Mouse (Mus musculus) telencephalon, adult 2 months (tissue): ENCODE measurements at regions not wholly inside any gene's neighbourhood (a gene's known extent, or its start where the extent isn't known, plus 50 kb on each side); places are given as distances from the start of the nearest gene placed in this dataset.

Source experiments
- DNase-seq: peaks from one replicate; pipeline ENCODE4 v3.0.0-alpha.2; 2011; ENCODE audit warnings: low read depth, low spot score

DNA sequence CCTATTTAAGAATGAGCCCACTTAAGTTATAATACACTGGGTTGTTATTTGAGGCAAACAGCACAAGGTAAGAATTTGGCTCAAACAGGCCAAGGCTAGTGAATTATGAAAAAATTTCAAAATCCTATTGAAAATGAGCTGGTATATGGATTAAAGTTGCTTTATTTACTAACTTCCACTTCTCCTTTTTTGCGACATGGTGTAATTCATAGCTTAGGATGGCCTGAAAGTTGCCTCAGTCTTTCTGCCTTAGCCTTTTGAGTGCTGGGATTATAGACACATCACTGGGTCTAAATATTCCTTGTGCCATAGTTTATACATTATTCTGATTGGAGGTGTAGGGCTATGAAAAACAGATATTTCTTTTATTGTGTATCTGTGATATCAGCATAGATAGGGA lies 81.9 kb downstream of the Edem1 start:
- no peak for DNase-seq

DNA sequence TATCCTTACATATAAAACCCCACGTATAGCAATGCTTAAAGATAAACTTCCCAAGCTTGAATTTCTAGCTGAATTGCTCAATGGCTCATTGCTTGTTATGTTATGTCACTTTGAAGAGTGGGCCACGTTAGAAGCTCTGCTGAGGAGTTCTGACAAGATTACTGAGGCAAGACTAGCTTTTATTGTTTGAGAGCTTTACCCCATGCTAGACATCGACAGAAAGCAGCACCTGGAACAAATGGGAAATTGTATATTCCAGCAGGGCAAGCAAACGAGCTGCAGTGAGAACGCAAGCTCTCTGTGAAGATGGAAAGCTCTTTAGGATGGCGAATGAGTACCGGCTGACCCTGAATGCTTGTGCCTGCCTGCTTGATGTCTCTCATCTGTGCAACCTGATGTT lies 84.1 kb downstream of the Edem1 start:
- DNase-seq: no peak

DNA sequence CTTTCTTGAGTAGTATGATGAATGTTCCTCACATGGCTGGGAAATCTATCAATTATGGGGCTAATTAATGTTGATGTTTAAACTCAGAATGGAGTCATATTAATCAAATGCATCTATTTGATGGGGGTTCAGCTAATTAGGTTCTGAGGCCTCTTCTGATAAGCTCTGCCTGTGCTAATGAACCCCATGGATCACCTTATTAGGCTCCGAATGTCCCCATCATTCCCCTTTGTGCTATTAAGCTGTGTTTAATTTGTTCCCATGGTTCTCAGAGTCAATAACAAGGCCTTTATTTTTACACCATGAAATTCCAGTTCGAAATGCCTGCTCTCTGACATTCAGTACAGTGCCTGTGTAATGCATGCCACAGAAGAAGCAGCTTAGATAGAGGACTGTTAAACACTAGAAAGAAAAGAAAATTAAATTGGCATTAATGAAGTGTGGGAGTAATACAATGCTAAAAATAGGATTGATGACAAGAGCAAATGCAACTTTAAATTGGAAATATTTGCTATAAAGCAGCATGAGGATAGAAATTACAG lies 91.0 kb downstream of the Edem1 start:
- no peak for DNase-seq

DNA sequence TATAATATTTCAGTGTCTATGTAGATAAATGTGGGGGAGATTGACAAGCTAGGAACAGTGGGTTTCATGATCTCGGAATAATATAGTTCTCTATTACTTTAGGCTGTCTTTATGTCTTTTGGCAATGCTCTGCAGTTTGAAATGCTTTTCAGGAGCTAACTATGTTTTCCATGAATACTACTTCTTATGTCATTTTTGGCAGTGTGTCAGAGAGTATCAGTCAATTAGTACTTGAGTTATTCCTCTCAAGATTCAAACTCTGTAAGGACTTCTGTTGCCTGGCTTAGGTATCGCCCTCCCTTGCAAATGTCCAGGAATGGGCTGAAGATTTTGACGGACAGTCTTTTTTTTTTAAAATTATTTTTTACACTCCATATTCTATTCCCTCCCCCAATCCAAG lies 92.7 kb downstream of the Edem1 start:
- no peak for DNase-seq

DNA sequence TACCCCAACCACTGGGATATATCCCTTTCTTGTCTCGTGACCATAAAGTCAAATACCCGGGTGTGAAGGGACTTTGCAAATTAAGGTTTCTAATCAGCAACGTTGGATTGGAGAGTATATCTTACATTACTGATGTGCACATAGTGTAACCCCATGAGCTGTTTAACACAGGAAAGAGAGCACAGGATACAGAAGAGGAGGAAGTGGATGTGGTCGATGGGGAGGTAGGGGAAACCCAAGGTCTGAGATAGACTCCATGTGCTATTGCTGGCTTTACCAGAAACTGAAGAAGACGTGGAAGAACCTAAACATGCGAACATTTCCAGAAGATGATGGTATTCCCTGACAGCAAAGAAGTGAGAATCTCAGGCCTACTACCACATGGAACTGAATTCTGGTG lies 94.1 kb downstream of the Edem1 start:
- DNase-seq: no peak

DNA sequence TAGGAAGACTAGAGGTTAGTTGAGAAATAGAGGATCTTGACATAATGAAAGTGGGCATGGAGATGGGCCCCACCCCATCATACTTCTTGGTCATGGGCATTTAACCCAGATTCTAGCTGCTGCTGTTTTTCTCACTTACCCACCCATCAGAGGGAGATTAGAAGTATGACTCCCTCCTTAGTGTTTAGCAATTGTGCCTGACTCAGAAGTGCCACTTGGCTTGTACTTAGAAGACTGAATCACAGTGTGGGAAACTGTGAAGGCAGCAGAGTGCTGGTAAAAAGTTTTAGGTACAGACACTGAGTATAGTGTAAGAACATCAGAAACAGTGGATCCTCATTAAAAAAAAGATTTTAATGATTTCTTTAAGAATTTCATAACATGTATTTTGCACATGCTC lies 100.5 kb downstream of the Edem1 start:
- peak; percentile 79 for DNase-seq

DNA sequence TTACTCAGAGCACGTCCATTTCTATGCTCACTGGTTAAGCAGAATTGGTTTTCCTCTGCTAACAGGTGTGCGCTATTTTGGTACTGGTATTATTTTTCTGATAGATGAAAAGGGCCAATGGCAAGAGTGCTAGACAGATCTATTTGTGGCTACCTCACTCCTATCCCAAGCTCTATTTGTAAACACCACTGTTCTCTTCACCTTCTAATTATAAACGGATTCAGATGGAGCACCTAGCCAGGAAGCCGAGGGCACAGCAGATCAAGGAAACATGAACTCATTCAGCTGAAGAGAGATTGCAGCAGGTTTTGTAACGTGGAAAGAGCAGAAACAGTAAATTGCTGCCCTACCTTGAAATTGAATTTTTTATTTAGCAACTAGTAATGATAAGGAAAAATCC lies 110.2 kb downstream of the Edem1 start:
- DNase-seq: no peak

DNA sequence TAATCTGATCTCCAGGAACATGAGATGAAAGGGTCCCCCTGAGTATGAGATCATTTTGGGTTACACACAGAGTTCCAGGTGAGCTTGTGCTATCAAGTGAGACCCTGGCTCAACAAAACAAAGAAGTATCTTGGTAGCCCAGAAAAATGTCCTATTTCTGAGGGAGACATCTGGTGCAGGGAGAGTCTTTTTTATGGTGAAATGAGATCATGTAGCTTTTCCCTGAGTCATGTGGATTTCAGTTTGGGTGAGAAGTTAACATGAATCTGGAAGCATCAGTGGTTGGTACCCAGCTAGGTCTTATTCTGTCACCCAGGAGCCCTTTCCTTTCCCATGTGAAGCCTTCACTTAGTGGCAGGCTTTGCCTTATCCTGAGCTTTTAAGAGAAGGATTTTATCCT lies 113.8 kb downstream of the Edem1 start:
- DNase-seq: no peak

DNA sequence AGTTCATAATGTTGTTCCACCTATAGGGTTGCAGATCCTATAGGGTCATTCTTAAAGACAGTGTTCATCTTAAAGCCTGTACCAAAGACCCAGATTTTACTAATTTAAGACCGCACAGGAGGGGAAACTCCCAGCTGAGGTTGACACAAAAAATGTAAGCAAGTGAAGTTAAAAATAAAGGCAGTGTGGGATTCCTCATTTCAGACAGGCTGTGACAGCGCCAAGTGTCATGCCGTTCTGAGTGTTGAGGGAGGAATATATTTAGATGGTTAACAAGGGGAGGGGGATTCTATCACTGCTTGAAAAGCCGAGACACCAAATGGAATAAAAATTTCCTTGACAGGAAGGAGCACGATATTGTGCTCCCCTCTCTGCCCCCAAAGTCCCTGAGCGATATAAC lies 123.9 kb downstream of the Edem1 start:
- no peak for DNase-seq

DNA sequence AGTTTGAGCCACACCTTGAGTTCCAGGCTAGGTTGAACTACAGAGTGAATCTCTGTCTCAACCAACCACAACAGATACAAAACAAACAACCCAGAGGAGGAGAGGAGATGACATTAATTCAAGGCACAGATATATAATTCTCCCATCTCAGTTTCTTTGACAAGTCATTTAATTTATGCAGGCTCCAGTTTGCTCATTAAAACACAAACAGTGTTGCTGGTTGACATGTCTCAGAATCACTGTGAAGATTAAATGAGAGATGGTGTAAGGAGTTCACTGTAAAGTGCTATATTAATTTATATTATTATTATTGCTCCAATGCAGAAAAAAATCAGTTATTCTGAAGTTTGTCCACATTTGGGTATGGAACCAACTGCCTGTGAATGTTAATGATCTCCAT lies 134.4 kb downstream of the Edem1 start:
- DNase-seq: no peak

DNA sequence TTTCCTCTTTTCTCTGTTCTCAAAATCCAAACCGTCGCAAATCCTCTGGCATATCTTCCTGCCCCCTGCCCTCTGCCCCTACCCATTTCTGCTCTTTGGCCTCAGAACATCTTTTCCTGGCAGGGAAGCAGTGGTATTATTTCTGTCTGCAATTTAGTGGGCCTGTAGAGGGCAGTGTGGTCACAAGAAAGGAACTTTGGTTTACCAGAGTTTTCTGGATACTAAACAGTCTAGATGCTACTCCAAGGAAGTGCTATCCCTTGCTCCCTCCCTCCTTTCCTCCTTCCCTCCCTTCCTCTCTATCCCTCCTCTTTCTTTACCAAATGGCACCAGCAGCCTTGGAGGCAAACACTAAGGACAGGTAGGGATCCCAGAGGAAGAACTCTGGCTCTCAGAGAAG lies 134.9 kb downstream of the Edem1 start:
- no peak for DNase-seq

DNA sequence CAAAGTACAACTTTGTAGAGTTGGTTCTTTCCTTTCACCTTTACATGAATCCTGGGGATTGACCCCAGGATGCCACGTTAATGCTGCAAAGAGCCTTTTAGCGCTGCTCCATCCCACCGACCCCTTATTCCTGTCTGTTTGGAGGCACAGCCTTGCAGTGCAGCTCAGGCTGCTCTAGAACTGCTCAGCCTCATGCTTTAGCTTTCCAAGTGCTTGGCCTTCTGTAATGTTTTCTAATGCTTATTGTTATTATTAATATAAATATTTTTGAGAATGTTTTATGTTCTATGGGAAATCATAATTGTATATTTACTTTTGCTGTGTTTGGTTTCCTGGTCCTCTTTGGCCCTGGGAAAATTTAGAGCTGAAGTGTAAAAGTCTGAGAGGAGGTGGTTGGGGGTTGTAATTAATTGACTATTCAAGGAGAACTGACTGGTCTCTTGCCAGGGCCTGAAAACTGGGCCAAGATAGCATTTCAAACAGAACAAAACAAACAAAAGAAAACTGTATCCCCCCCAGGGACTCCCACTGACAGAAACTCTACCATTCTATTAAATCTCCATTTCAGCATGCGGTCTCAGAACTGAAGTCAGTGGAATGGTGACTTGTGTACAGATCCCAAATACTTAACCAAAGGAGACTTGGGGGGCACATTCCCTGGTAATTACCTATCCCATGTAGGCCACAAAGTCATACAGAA lies 141.2 kb downstream of the Edem1 start:
- no peak for DNase-seq

DNA sequence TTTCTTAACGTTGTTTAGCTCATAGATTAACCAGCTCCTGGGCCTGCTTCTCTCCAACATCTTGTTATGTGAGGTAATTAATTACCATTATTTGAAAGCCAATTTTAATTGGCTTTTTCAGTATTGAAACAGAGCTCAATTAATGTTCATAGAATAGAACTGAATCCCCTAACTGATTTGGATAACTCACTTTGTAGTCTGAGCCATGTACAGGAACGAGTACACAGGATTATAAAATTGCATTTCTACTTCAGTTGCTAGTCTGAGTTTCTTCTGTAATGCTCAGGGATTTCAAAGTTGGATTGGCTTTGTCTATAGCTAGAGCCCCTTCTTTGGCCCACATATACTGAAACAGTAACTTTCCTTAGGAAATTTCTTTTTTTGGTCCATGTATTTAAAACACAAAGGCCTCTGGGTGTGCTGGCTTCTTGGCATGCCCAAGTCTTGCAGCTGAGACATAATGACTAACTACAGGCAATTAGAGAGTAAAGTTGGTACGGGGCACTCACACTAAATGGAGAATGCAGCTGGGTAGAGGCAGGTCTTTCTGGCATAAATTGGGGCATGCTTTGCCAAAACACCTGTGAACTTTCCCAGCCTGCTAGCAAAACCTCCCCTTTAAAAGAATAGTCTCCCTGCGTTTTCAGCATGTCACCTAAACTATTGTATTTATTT lies 143.1 kb downstream of the Edem1 start:
- DNase-seq: peak; percentile 12

DNA sequence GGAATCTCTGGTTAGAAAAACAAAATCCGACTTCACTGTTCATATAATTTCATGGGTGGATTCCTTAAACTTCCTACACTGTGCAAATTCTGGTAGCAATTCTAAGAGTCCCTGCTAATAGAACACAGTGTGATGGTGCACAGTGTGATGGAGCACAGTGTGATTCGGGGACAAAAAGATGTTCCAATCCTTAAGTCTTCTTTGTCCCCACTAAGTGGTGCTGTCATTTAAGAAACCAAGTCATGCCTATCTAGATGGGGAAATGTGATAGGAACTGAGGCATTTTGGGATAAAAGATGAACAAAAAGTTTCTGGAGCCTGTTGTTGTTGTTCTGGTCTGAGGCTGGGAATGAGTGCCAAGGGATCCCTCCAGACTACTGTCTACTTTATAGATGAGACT lies 145.3 kb downstream of the Edem1 start:
- peak; percentile 6 for DNase-seq

DNA sequence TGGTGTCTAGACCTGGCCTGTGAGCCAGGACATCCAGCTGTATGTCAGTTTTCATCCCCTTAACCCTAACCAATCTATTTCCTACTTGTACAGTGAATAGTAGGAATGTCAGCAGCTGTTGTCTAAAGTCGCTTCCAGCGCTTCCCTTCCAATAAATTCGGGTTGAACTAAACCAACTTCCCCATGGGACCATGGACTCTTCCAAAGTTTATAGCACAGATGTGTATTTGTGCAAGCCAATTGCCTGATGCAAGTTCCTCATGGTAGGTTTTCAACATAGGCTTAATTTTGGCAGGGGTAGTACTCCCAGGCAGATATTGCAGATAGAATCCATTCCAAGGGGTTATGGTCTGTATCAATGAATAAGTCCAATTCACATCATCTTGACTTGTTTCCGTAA lies 161.1 kb downstream of the Edem1 start:
- DNase-seq: no peak

DNA sequence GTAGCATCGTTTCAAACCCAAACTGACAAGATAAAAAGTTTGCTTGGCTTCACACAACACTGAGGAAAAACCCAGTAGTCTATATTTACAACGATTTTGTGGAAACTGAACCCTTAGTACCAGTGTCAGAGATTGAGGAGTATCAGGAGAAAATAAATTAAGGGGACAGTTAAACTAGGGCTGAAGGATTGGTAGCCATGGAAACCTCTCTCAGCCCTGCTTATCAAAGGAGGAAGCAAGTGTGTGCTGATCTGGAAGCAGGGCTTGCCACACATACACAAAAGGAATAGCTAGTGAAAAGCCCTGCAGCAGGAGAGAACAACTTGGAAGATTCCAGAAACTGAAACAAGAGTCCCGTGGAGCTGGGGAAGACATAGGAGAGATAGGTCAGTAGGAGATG lies 165.3 kb downstream of the Edem1 start:
- no peak for DNase-seq

DNA sequence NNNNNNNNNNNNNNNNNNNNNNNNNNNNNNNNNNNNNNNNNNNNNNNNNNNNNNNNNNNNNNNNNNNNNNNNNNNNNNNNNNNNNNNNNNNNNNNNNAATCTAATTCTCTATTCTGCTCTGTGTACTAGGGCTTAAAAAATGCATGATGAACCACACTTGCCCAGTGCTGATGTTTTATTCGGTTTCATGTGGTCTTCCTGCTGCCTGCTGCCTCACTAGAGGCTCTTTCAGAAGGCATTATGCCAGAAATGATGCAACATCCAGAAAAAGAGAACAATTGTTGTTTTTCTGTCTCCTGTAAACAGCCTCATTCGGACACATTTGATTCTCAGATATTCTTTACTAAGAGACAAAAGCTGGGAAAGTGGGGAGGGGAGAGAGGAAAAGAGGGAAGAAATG lies 176.0 kb downstream of the Edem1 start:
- no peak for DNase-seq

DNA sequence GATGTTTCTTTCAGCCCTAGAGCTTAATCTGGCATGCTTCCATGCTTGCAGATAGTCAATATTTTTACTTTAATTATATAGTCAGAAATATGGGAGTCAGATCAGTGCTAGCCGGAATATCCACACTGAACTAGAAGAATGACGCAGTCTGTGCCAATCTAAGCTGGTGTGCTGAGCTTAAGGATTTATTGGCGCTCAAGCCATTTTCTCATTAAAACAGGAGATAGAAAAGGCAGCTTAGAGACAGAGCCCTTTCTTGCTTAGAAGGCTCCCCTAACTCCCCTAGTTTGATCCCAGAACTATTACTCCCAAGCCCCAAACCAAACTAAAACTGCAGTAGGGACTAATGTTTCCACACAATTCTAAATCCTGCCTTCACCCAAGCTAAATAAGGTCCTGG lies 180.9 kb downstream of the Edem1 start:
- no peak for DNase-seq

DNA sequence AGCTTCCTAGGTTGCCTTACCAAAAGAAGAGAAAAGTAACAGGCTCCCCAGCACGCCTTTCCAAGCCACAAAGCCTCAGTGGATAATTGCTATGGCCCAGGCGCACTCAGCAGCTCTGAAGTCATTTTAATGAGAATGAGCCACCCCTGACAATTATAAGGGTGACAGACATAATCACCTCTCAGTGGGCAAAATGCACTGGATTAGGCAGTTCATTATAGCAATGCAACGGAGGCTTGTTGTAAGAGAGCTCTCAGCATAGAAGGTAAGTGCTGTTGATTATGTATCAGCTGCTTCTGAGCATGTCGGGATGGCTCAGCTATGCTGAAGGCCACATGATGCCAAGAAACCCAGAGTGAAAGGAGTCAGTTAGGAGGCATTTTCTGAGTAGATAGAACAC lies 181.4 kb downstream of the Edem1 start:
- DNase-seq: no peak

DNA sequence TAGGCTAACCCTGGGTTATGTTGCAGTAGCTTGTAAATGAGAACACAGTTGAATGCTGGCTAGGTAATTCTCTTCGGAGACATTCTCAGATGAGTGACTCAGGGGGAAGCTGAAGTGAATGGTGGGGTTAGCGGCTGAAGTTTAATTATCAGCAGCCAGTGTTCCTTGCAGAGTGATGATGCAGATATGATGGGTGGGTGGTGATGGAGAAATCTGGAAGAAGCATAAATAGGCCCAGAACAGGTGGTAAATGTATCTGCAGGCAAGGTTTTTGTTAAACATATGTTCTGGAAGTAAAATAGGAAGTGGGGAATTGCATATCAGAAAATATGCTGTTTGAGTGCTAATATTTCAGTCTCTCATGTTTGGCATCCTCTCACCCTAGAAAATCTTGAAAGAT lies 191.3 kb downstream of the Edem1 start:
- peak; percentile 58 for DNase-seq
